Mouse (Mus musculus): ENCODE results near the gene Ptpru. TPM values are rescaled to one million over a fixed set of nuclear protein-coding genes. Genes with fewer than 3 reads are reported as not detected.

Ptpru gene
- polyA plus RNA-seq, 1 experiment = 12.1 TPM

DNA sequence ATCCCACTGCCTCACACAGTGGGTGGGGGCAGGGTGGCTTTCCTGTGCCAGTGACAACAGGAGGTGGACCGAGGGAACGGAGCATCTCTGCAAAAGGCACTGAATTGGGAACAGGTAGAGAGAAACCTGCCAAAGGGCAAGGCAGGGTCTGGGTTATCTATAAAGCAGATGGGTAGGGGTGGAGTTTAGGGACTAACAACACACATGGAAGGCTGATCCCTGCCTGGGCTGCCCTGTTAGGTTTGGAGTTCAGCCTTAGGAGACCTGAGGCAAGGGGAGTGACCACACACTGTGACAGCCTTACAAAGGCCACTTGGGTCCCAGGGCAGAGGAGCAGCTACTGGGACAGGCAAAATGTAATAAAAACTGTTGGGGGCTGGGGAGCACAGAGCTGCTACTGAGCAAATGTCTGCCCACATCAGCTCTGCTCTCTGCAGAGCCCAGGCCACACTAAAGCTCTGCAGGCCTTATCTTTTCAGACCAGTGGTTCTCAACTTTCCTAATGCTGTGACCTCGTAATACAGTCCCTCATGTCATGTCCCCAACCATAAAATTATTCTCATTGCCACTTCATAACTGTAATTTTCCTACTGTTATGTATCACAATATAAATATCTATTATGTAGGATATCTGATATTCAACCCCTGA, 5.2 kb downstream of the Ptpru start:
- H3K9me3 ChIP-seq (replicated peaks; ENCODE audit: control insufficient read depth, insufficient read depth, low read length, poor library complexity, severe bottlenecking) = no peaks in the 10 kb centered on the region
- H3K36me3 ChIP-seq (ENCODE audit: control insufficient read depth, insufficient read depth, low read length, poor library complexity, severe bottlenecking) = no peaks in the 10 kb centered on the region
- no peak overlapping the region for H3K4me3 ChIP-seq (ENCODE audit: low read depth, low read length)
- H3K4me1 ChIP-seq (ENCODE audit: control insufficient read depth, insufficient read depth, low read length) = peaks cover 3% of the 10 kb centered on the region
- H3K27ac ChIP-seq (ENCODE audit: insufficient read depth, low read length) = no peak overlapping the region
- no peak overlapping the region for H3K9ac ChIP-seq (ENCODE audit: low read depth, poor library complexity, severe bottlenecking)
- TF ChIP-seq POLR2A (IDR thresholded peaks at IDR 0.05; ENCODE audit: insufficient read depth, low read length) (no peak), CTCF (IDR thresholded peaks at IDR 0.05; ENCODE audit: low read depth, low read length) (no peak), EP300 (IDR thresholded peaks at IDR 0.05; ENCODE audit: insufficient read depth, low read depth, low read length) (no peak)
- H3K27me3 ChIP-seq (ENCODE audit: control insufficient read depth, insufficient read depth, low read length, poor library complexity, severe bottlenecking) = no peaks in the 10 kb centered on the region

DNA sequence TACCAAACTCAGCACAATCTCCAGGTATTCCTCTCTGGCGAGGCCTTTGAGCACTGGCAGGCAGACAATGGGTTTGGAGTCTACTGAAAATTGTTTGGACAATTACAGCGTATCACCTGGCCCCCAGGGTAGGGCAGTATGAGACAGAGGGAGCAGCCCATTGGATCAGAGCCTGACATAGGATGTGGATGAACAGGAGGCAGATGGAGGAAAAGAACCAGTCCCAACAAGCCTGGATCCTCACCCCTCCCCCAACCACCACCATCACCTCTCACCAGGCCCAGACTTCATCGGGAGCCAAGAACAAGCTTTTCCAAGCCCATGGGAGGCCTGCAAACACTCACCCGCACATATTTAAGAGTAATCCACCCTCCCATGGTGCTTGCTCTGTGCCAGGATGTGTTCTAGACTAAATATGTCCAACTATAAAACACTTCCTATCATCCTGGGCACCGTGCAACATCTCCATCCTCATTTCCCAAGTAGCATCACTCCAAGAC, 6.5 kb downstream of the Ptpru start:
- peaks cover 3% of the 10 kb centered on the region for H3K4me1 ChIP-seq (ENCODE audit: control insufficient read depth, insufficient read depth, low read length)
- H3K27ac ChIP-seq (ENCODE audit: insufficient read depth, low read length) = no peak overlapping the region
- no peaks in the 10 kb centered on the region for H3K9me3 ChIP-seq (replicated peaks; ENCODE audit: control insufficient read depth, insufficient read depth, low read length, poor library complexity, severe bottlenecking)

DNA sequence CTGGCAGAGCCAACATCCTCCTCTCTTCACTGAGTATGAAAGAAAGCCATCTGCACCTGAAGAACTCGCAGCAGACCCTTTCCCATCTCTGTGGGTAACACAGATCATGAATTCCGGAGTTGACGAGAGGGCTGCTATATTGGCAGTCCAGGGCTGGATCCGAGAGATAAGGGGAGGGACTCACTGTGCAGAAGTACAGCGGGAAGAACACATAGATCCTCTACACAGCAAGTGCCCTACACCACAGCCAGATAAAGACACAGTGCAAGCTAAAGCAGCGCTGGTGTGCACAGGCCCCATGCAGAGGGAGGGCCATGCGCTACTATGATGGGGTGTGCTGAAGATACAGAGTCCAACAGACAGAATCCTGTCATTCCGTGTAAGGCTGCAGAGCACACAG, 9.0 kb downstream of the Ptpru start:
- H3K36me3 ChIP-seq (ENCODE audit: control insufficient read depth, insufficient read depth, low read length, poor library complexity, severe bottlenecking) = no peaks in the 10 kb centered on the region
- H3K4me3 ChIP-seq (ENCODE audit: low read depth, low read length) = no peak overlapping the region
- peaks cover 3% of the 10 kb centered on the region for H3K4me1 ChIP-seq (ENCODE audit: control insufficient read depth, insufficient read depth, low read length)
- TF ChIP-seq EP300 (IDR thresholded peaks at IDR 0.05; ENCODE audit: insufficient read depth, low read depth, low read length) = no peak
- TF ChIP-seq CTCF (IDR thresholded peaks at IDR 0.05; ENCODE audit: low read depth, low read length) = no peak
- TF ChIP-seq POLR2A (IDR thresholded peaks at IDR 0.05; ENCODE audit: insufficient read depth, low read length) = no peak
- no peak overlapping the region for H3K27ac ChIP-seq (ENCODE audit: insufficient read depth, low read length)
- H3K9ac ChIP-seq (ENCODE audit: low read depth, poor library complexity, severe bottlenecking) = no peak overlapping the region
- H3K9me3 ChIP-seq (replicated peaks; ENCODE audit: control insufficient read depth, insufficient read depth, low read length, poor library complexity, severe bottlenecking) = no peaks in the 10 kb centered on the region
- H3K27me3 ChIP-seq (ENCODE audit: control insufficient read depth, insufficient read depth, low read length, poor library complexity, severe bottlenecking) = no peaks in the 10 kb centered on the region

More for the DNA sequence above, 6.5 kb downstream of the Ptpru start:
- no peak for TF ChIP-seq POLR2A (IDR thresholded peaks at IDR 0.05; ENCODE audit: insufficient read depth, low read length)
- TF ChIP-seq CTCF (IDR thresholded peaks at IDR 0.05; ENCODE audit: low read depth, low read length) = no peak
- TF ChIP-seq EP300 (IDR thresholded peaks at IDR 0.05; ENCODE audit: insufficient read depth, low read depth, low read length) = no peak
- Histone ChIP-seq H3K27me3 (ENCODE audit: control insufficient read depth, insufficient read depth, low read length, poor library complexity, severe bottlenecking) (no peaks in the 10 kb centered on the region), H3K36me3 (ENCODE audit: control insufficient read depth, insufficient read depth, low read length, poor library complexity, severe bottlenecking) (no peaks in the 10 kb centered on the region), H3K9ac (ENCODE audit: low read depth, poor library complexity, severe bottlenecking) (no peak overlapping the region), H3K4me3 (ENCODE audit: low read depth, low read length) (no peak overlapping the region)

DNA sequence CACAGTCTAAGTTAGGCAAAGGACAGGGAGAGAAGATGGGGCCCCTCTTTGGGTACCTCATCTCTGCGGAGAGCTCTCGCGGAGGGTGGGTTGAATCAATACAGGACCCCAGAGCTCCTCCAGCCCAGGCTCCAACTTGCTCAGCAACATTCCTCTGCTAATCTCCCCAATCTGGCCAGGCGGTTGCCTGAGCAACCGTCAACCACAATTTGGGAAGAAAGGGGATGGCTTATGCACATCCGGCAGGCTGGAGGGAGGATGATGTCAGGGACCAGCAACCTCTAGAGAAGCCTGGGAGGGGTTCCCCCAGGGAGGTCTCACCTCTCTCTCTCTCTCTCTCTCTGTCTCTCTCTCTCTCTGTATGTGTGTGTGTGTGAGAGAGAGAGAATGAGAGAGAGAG, 11.2 kb downstream of the Ptpru start:
- no peak overlapping the region for H3K9ac ChIP-seq (ENCODE audit: low read depth, poor library complexity, severe bottlenecking)
- no peak overlapping the region for H3K4me3 ChIP-seq (ENCODE audit: low read depth, low read length)
- H3K27ac ChIP-seq (ENCODE audit: insufficient read depth, low read length) = 0 out of 2 replicates have a peak overlapping the region, but pooled peaks have one; percentile 11
- no peaks in the 10 kb centered on the region for H3K27me3 ChIP-seq (ENCODE audit: control insufficient read depth, insufficient read depth, low read length, poor library complexity, severe bottlenecking)
- H3K9me3 ChIP-seq (replicated peaks; ENCODE audit: control insufficient read depth, insufficient read depth, low read length, poor library complexity, severe bottlenecking) = no peaks in the 10 kb centered on the region
- TF ChIP-seq CTCF (IDR thresholded peaks at IDR 0.05; ENCODE audit: low read depth, low read length) (no peak), EP300 (IDR thresholded peaks at IDR 0.05; ENCODE audit: insufficient read depth, low read depth, low read length) (peak; percentile 65; the same call in 1 of the 2 replicates), POLR2A (IDR thresholded peaks at IDR 0.05; ENCODE audit: insufficient read depth, low read length) (no peak)
- H3K4me1 ChIP-seq (ENCODE audit: control insufficient read depth, insufficient read depth, low read length) = no peaks in the 10 kb centered on the region
- no peaks in the 10 kb centered on the region for H3K36me3 ChIP-seq (ENCODE audit: control insufficient read depth, insufficient read depth, low read length, poor library complexity, severe bottlenecking)

DNA sequence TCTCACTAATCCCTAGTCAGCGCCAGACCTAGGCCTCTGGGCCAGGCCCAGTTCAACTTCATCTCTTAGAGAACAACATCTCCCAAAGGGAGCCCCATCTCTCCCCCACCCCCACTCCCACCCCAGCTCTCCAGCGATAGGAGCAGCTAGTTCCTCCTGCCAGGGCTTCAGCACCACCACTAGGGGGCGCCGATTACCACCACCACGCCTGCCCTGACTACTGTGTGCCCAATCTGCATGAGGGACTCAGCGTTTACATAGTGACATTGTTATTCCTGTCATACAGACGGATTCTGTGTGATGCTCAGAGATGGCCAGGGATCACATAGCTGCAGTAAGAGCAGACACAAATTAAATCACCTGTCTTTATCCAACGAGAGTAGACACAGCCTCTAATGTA, 12.3 kb downstream of the Ptpru start:
- H3K9ac ChIP-seq (ENCODE audit: low read depth, poor library complexity, severe bottlenecking) = no peak overlapping the region
- TF ChIP-seq CTCF (IDR thresholded peaks at IDR 0.05; ENCODE audit: low read depth, low read length) = peak; percentile 83
- TF ChIP-seq POLR2A (IDR thresholded peaks at IDR 0.05; ENCODE audit: insufficient read depth, low read length) = no peak

DNA sequence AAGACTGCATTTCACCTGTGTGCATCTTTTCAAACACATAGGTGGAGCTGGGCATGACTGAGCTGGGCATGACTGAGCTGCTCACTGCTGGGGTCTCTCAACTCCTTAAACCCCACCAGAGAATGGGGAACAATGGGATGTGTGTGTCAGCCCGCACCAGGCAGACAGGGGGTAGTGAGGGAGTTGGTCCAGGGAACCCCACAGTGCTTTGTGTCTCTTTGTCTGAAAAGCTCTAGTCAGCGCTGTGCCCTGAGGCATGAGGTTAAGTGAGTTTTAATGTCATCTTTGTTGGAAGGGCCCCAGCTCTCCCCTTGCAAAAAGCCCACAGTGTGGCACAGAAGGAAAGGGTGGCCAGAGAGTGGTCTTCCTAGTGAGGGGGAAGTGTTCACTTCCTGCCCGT, 13.1 kb downstream of the Ptpru start:
- Histone ChIP-seq H3K27me3 (ENCODE audit: control insufficient read depth, insufficient read depth, low read length, poor library complexity, severe bottlenecking) (no peaks in the 10 kb centered on the region), H3K9me3 (replicated peaks; ENCODE audit: control insufficient read depth, insufficient read depth, low read length, poor library complexity, severe bottlenecking) (no peaks in the 10 kb centered on the region), H3K4me1 (ENCODE audit: control insufficient read depth, insufficient read depth, low read length) (no peaks in the 10 kb centered on the region), H3K9ac (ENCODE audit: low read depth, poor library complexity, severe bottlenecking) (no peak overlapping the region), H3K4me3 (ENCODE audit: low read depth, low read length) (no peak overlapping the region), H3K27ac (ENCODE audit: insufficient read depth, low read length) (peak overlapping the region; percentile 9; the same call in 1 of the 2 replicates), H3K36me3 (ENCODE audit: control insufficient read depth, insufficient read depth, low read length, poor library complexity, severe bottlenecking) (no peaks in the 10 kb centered on the region)
- TF ChIP-seq EP300 (IDR thresholded peaks at IDR 0.05; ENCODE audit: insufficient read depth, low read depth, low read length) = no peak
- no peak for TF ChIP-seq POLR2A (IDR thresholded peaks at IDR 0.05; ENCODE audit: insufficient read depth, low read length)
- TF ChIP-seq CTCF (IDR thresholded peaks at IDR 0.05; ENCODE audit: low read depth, low read length) = no peak

More for the DNA sequence above, 12.3 kb downstream of the Ptpru start:
- H3K27me3 ChIP-seq (ENCODE audit: control insufficient read depth, insufficient read depth, low read length, poor library complexity, severe bottlenecking) = no peaks in the 10 kb centered on the region
- H3K27ac ChIP-seq (ENCODE audit: insufficient read depth, low read length) = no peak overlapping the region
- no peaks in the 10 kb centered on the region for H3K36me3 ChIP-seq (ENCODE audit: control insufficient read depth, insufficient read depth, low read length, poor library complexity, severe bottlenecking)
- no peaks in the 10 kb centered on the region for H3K4me1 ChIP-seq (ENCODE audit: control insufficient read depth, insufficient read depth, low read length)
- no peaks in the 10 kb centered on the region for H3K9me3 ChIP-seq (replicated peaks; ENCODE audit: control insufficient read depth, insufficient read depth, low read length, poor library complexity, severe bottlenecking)
- no peak overlapping the region for H3K4me3 ChIP-seq (ENCODE audit: low read depth, low read length)
